ENCODE assay signal across 8 mouse cellular contexts in genomic region chr11:116029086-116029865, GRCm38 (mm10). TPM values are rescaled to one million over a fixed set of nuclear protein-coding genes. Genes with fewer than 3 reads are reported as not detected.
A peak's percentile ranks its signal among the peaks of the same experiment; 100 is the strongest.
DNase-seq lines count a peak whose midpoint lies in the region; ATAC-seq and TF ChIP-seq lines count a peak whose summit lies in the region.

No protein-coding gene starts in this region.

- H3K4me3 ChIP-seq in heart, embryonic 13.5 days: peak overlapping the region; percentile 64
- peak overlapping the region; percentile 74 to 87 for H3K4me3 ChIP-seq in MEL (ENCODE audit: control insufficient read depth in 1 of 2, insufficient read depth in 1 of 2, low read depth in 2 of 2, low read length in 2 of 2)
- H3K4me3 ChIP-seq in hindbrain, embryonic 11.5 days (ENCODE audit: low read depth, low read length): peak overlapping the region; percentile 54; the same call in 1 of the 2 replicates
- H3K4me3 ChIP-seq in midbrain, embryonic 10.5 days: peak overlapping the region; percentile 81

- peak overlapping the region; percentile 87 for H3K4me2 ChIP-seq in heart, embryonic 13.5 days
- H3K4me2 ChIP-seq in hindbrain, embryonic 11.5 days (replicated peaks; ENCODE audit: low read depth, low read length): peak overlapping the region; percentile 17; the same call in 1 of the 2 replicates

- no peaks in the 10 kb centered on the region for H3K9me3 ChIP-seq in heart, embryonic 13.5 days
- no peaks in the 10 kb centered on the region for H3K9me3 ChIP-seq in MEL (replicated peaks; ENCODE audit: insufficient read depth, low read length)
- H3K9me3 ChIP-seq in hindbrain, embryonic 11.5 days (ENCODE audit: control insufficient read depth, low read length): no peaks in the 10 kb centered on the region
- no peaks in the 10 kb centered on the region for H3K9me3 ChIP-seq in midbrain, embryonic 10.5 days (replicated peaks)

- peak overlapping the region; percentile 53 for H3K27ac ChIP-seq in heart, embryonic 13.5 days (replicated peaks)
- H3K27ac ChIP-seq in MEL (ENCODE audit: control insufficient read depth, low read depth, low read length): peak overlapping the region; percentile 61
- no peak overlapping the region for H3K27ac ChIP-seq in hindbrain, embryonic 11.5 days (ENCODE audit: low read depth, low read length)
- peak overlapping the region; percentile 99 for H3K27ac ChIP-seq in midbrain, embryonic 10.5 days (replicated peaks)

- H3K36me3 ChIP-seq in heart, embryonic 13.5 days: peaks cover 13% of the 10 kb centered on the region
- peaks cover 0 to 31% of the 10 kb centered on the region in 2 experiments; a peak in 2 of 4 replicates for H3K36me3 ChIP-seq in MEL (ENCODE audit: control insufficient read depth in 1 of 2, insufficient read depth in 2 of 2, low read length in 2 of 2)
- H3K36me3 ChIP-seq in hindbrain, embryonic 11.5 days (ENCODE audit: control insufficient read depth, insufficient read depth, low read length): no peaks in the 10 kb centered on the region
- H3K36me3 ChIP-seq in midbrain, embryonic 10.5 days: peaks cover 27% of the 10 kb centered on the region

- H3K79me2 ChIP-seq in MEL (ENCODE audit: control insufficient read depth, insufficient read depth, low read length, poor library complexity): peaks cover 33% of the 10 kb centered on the region

- no peak for ATAC-seq in heart, embryonic 13.5 days (ENCODE audit: extremely low read depth, insufficient number of reproducible peaks, low FRiP score, low TSS enrichment)
- no peak for ATAC-seq in hindbrain, embryonic 11.5 days (ENCODE audit: low FRiP score)

- peaks cover 30% of the 10 kb centered on the region for H3K4me1 ChIP-seq in heart, embryonic 13.5 days
- H3K4me1 ChIP-seq in MEL (ENCODE audit: control insufficient read depth in 1 of 2, insufficient read depth in 2 of 2, low read length in 2 of 2): peaks cover 11 to 30% of the 10 kb centered on the region in 2 experiments; a peak in 3 of 4 replicates
- H3K4me1 ChIP-seq in hindbrain, embryonic 11.5 days (replicated peaks; ENCODE audit: control insufficient read depth, insufficient read depth, low read length): peaks cover 3% of the 10 kb centered on the region; the same call in 1 of the 2 replicates
- peaks cover 28% of the 10 kb centered on the region for H3K4me1 ChIP-seq in midbrain, embryonic 10.5 days

- TF ChIP-seq CTCF in MEL (IDR thresholded peaks at IDR 0.05 in 2 of 3, conservative IDR thresholded peaks at IDR 0.05 in 1 of 3; ENCODE audit: control insufficient read depth in 1 of 3, insufficient read depth in 1 of 3, low read depth in 2 of 3, low read length in 3 of 3, poor library complexity in 1 of 3, severe bottlenecking in 1 of 3): no peak

- H3K27me3 ChIP-seq in heart, embryonic 13.5 days (replicated peaks): no peaks in the 10 kb centered on the region
- H3K27me3 ChIP-seq in MEL (ENCODE audit: control insufficient read depth in 1 of 2, insufficient read depth in 2 of 2, low read length in 2 of 2): no peaks in the 10 kb centered on the region
- H3K27me3 ChIP-seq in hindbrain, embryonic 11.5 days (ENCODE audit: control insufficient read depth, insufficient read depth, low read length): no peaks in the 10 kb centered on the region
- no peaks in the 10 kb centered on the region for H3K27me3 ChIP-seq in midbrain, embryonic 10.5 days (ENCODE audit: low read depth, poor library complexity, severe bottlenecking)

- TF ChIP-seq RAD21 in MEL (IDR thresholded peaks at IDR 0.05; ENCODE audit: low read depth, low read length): no peak

- 66% methylated on average over 6 of the region's 6 CpGs for WGBS in heart, embryonic 13.5 days
- 82% methylated on average over 6 of the region's 6 CpGs for WGBS in hindbrain, embryonic 11.5 days
- 86% methylated on average over 6 of the region's 6 CpGs for WGBS in midbrain, embryonic 10.5 days

- DNase-seq in heart, adult 9 months (ENCODE audit: low spot score in 2 of 2): no peak
- peak; percentile 77 for DNase-seq in MEL (ENCODE audit: low read depth, low spot score)
- no peak for DNase-seq in hindbrain, embryonic 11.5 days (ENCODE audit: low spot score)
- no peak for DNase-seq in midbrain, embryonic 10.5 days (ENCODE audit: low spot score)
- DNase-seq in embryo, embryonic 9.5 days (ENCODE audit: extremely low spot score): no peak
- no peak for DNase-seq in embryo, embryonic 11 days
- DNase-seq in gastrocnemius, postnatal 4 days (ENCODE audit: low spot score in 2 of 2): no peak

- TF ChIP-seq EP300 in MEL (IDR thresholded peaks at IDR 0.05; ENCODE audit: low read depth in 1 of 2, low read length in 2 of 2): no peak; a peak in 1 of 4 replicates

- no peak; a peak in 1 of 4 replicates for TF ChIP-seq POLR2A in MEL (IDR thresholded peaks at IDR 0.05; ENCODE audit: control insufficient read depth in 1 of 2, insufficient read depth in 1 of 2, low read depth in 1 of 2, low read length in 2 of 2, poor library complexity in 1 of 2)

- peak overlapping the region; percentile 75 for H3K9ac ChIP-seq in heart, embryonic 13.5 days
- peak overlapping the region; percentile 76 for H3K9ac ChIP-seq in MEL (ENCODE audit: control insufficient read depth, low read depth, low read length, poor library complexity, severe bottlenecking)
- H3K9ac ChIP-seq in hindbrain, embryonic 11.5 days (ENCODE audit: low read depth, low read length): no peak overlapping the region

TF ChIP-seq in MEL, 35 proteins besides CTCF, POLR2A, EP300 and RAD21:
- TF ChIP-seq JUND (IDR thresholded peaks at IDR 0.05; ENCODE audit: low read depth, low read length) (0 out of 2 replicates have a peak, but pooled peaks have one; percentile 33), USF1 (IDR thresholded peaks at IDR 0.05; ENCODE audit: low read depth, low read length) (no peak), ZNF384 (IDR thresholded peaks at IDR 0.05; ENCODE audit: low read depth, low read length) (peak; percentile 86), MEF2A (IDR thresholded peaks at IDR 0.05; ENCODE audit: extremely low read depth, insufficient replicate concordance, low read depth, low read length, poor library complexity, severe bottlenecking) (no peak)

RNA-seq across cellular contexts. Expression of gene Unk, which starts 0.8 kb away (rescaled TPM):
- 22.8 and 23.9 TPM in 2 replicates for polyA plus RNA-seq in heart, embryonic 13.5 days (2015; fragmentation: Nextera tagmentation; extraction: Ambion mirVana)
- total RNA-seq in MEL (2012; rRNA removed): 21.7 and 24.0 TPM in 2 replicates
- 10 to 100 TPM in 1 of 2 experiments, not detected in 1; 42.3 TPM for polyA plus RNA-seq in MEL (2012; ENCODE audit: insufficient read depth in 1 of 2, insufficient read length in 2 of 2, low read depth in 1 of 2, low replicate concordance in 2 of 2, missing spikeins in 1 of 2)
- 25.8 and 26.9 TPM in 2 replicates for polyA plus RNA-seq in hindbrain, embryonic 11.5 days (2014; fragmentation: Nextera tagmentation; extraction: Ambion mirVana)
- polyA plus RNA-seq in midbrain, embryonic 10.5 days (2016; fragmentation: Nextera tagmentation; extraction: Ambion mirVana): 46.4 and 52.2 TPM in 2 replicates
- 10 to 100 TPM; 25.9 to 26.0 TPM for total RNA-seq in gastrocnemius, postnatal 4 days (2021)

RNA-seq across cellular contexts. Expression of gene H3f3b, which starts 1.5 kb away (rescaled TPM):
- polyA plus RNA-seq in heart, embryonic 13.5 days (2015; fragmentation: Nextera tagmentation; extraction: Ambion mirVana): 647 and 691 TPM in 2 replicates
- total RNA-seq in MEL (2012; rRNA removed): 451 and 498 TPM in 2 replicates
- 100 to 1,000 TPM in 1 of 2 experiments, 10 to 100 TPM in 1; 96.6 to 767 TPM for polyA plus RNA-seq in MEL (2012; ENCODE audit: insufficient read depth in 1 of 2, insufficient read length in 2 of 2, low read depth in 1 of 2, low replicate concordance in 2 of 2, missing spikeins in 1 of 2)
- 2,172 and 2,203 TPM in 2 replicates for polyA plus RNA-seq in hindbrain, embryonic 11.5 days (2014; fragmentation: Nextera tagmentation; extraction: Ambion mirVana)
- polyA plus RNA-seq in midbrain, embryonic 10.5 days (2016; fragmentation: Nextera tagmentation; extraction: Ambion mirVana): 1,512 and 1,693 TPM in 2 replicates
- total RNA-seq in gastrocnemius, postnatal 4 days (2021): 100 to 1,000 TPM; 383 to 437 TPM

RNA-seq across cellular contexts. Expression of gene Galk1, which starts 16.8 kb away (rescaled TPM):
- polyA plus RNA-seq in heart, embryonic 13.5 days (2015; fragmentation: Nextera tagmentation; extraction: Ambion mirVana): 150 and 178 TPM in 2 replicates
- 253 and 322 TPM in 2 replicates for total RNA-seq in MEL (2012; rRNA removed)
- polyA plus RNA-seq in MEL (2012; ENCODE audit: insufficient read depth in 1 of 2, insufficient read length in 2 of 2, low read depth in 1 of 2, low replicate concordance in 2 of 2, missing spikeins in 1 of 2): 100 to 1,000 TPM in 1 of 2 experiments, not detected in 1; 326 TPM
- polyA plus RNA-seq in hindbrain, embryonic 11.5 days (2014; fragmentation: Nextera tagmentation; extraction: Ambion mirVana): 89.0 and 96.3 TPM in 2 replicates
- polyA plus RNA-seq in midbrain, embryonic 10.5 days (2016; fragmentation: Nextera tagmentation; extraction: Ambion mirVana): 161 and 210 TPM in 2 replicates
- 10 to 100 TPM; 32.7 to 40.0 TPM for total RNA-seq in gastrocnemius, postnatal 4 days (2021)

RNA-seq across cellular contexts. Expression of gene Unc13d, which starts 48.5 kb away (rescaled TPM):
- 1.5 and 2.3 TPM in 2 replicates for polyA plus RNA-seq in heart, embryonic 13.5 days (2015; fragmentation: Nextera tagmentation; extraction: Ambion mirVana)
- 146 and 176 TPM in 2 replicates for total RNA-seq in MEL (2012; rRNA removed)
- 100 to 1,000 TPM in 1 of 2 experiments, not detected in 1; 115 TPM for polyA plus RNA-seq in MEL (2012; ENCODE audit: insufficient read depth in 1 of 2, insufficient read length in 2 of 2, low read depth in 1 of 2, low replicate concordance in 2 of 2, missing spikeins in 1 of 2)
- polyA plus RNA-seq in hindbrain, embryonic 11.5 days (2014; fragmentation: Nextera tagmentation; extraction: Ambion mirVana): 1.1 and 1.3 TPM in 2 replicates
- 2.5 and 3.1 TPM in 2 replicates for polyA plus RNA-seq in midbrain, embryonic 10.5 days (2016; fragmentation: Nextera tagmentation; extraction: Ambion mirVana)
- 1 to 10 TPM; 1.1 to 2.0 TPM for total RNA-seq in gastrocnemius, postnatal 4 days (2021)

RNA-seq across cellular contexts. Expression of gene Itgb4, which starts 54.8 kb away (rescaled TPM):
- polyA plus RNA-seq in heart, embryonic 13.5 days (2015; fragmentation: Nextera tagmentation; extraction: Ambion mirVana): 0.99 and 1.1 TPM in 2 replicates
- total RNA-seq in MEL (2012; rRNA removed): 0.39 and 0.69 TPM in 2 replicates
- polyA plus RNA-seq in MEL (2012; ENCODE audit: insufficient read depth in 1 of 2, insufficient read length in 2 of 2, low read depth in 1 of 2, low replicate concordance in 2 of 2, missing spikeins in 1 of 2): under 1 TPM in 1 of 2 experiments, not detected in 1; 0.85 TPM
- polyA plus RNA-seq in hindbrain, embryonic 11.5 days (2014; fragmentation: Nextera tagmentation; extraction: Ambion mirVana): 0.36 and 0.82 TPM in 2 replicates
- polyA plus RNA-seq in midbrain, embryonic 10.5 days (2016; fragmentation: Nextera tagmentation; extraction: Ambion mirVana): 0.63 and 0.67 TPM in 2 replicates
- total RNA-seq in gastrocnemius, postnatal 4 days (2021): 1 to 10 TPM; 5.1 to 6.2 TPM
